Mouse (Mus musculus): ENCODE data around the gene Sars2.

Gene Sars2

DNA sequence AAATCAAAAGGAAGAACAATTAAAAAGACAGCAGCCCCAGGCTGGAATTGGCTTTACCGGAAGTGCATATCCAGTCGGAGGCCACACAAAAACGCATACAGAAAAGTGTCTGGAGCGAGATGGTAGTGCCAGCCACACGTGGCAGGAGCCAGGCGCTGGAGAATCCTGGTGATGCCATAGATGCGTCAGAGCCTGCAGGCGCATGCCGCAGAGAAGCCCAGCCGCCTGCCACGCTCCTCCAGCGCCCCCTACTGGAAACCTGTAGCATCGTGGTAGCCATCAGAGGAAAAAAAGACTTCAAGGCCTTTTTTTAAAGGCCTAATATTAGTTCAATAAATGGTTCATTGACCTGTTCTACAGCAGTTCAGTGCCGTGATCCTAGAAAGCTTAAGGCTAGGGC is 15.2 kb upstream of the Sars2 start:
- no peak for DNase-seq (ENCODE audit: extremely low read depth, low read depth, low spot score)

DNA sequence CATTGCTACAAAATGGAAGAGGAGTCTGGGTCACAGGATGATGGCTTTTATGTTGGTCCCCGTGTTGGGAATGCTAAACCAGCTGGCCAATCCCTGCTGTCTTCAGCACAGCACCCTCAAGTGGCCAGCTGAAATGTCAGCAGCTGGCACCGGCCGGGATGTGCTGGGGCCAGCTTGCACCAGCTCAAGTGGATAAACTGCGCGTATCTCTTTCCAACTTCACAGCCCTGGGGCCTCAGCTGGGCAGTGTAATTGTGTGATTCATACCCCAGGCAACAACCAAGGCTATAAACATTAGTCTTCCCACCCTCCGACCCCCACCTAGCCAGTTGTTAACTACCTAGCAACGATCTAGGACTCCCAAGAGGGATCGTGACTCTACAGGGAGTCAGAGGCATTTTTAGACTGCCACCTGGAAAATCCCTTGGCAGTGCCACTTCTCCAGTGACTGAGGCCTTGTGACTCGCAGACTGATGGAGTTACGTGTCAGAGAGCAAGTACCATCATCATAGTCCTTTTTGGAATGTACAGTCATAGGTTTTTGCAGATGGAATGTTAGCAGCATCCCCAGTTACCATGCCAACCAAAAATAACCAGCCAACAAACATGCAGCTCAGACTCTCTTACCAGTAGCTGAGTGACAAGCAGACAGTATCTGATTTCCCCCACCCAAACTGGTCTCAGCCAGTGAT is 14.0 kb upstream of the Sars2 start:
- DNase-seq (ENCODE audit: extremely low read depth, low read depth, low spot score) = no peak

DNA sequence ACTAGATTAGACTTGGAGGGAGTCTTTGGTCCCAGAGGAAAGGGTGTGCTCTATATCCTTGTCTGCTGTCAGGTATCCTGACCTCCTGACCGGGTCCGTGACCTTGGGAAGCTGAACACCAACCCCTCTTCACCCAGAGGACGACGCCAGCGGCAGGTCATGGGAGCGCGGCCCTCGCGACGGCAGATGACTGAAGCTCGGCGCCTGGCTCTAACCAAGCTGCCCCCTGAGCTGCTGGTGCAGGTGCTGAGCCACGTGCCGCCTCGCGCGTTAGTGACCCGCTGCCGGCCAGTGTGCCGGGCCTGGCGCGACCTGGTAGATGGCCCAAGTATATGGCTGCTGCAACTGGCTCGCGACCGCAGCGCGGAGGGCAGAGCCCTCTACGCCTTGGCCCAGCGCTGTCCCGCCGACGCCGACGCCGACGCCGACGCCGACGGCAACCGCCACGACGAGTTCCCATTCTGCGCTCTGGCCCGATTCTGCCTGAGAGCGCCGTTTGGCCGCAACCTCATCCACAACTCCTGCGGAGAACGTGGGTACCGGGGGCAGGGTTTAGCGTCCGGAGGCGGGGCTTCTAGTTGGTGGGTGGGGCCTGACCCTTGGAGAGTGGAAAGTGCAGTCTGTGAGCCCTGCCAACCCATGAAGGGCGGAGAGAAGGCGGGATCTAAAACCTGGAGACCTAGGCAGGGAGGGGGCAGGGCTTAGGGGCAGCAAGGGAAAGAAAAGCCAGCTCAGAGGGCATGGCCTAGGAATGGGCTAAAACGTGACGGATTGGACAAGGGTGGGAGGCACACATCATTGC is 9.2 kb upstream of the Sars2 start:
- DNase-seq (ENCODE audit: extremely low read depth, low read depth, low spot score) = no peak

DNA sequence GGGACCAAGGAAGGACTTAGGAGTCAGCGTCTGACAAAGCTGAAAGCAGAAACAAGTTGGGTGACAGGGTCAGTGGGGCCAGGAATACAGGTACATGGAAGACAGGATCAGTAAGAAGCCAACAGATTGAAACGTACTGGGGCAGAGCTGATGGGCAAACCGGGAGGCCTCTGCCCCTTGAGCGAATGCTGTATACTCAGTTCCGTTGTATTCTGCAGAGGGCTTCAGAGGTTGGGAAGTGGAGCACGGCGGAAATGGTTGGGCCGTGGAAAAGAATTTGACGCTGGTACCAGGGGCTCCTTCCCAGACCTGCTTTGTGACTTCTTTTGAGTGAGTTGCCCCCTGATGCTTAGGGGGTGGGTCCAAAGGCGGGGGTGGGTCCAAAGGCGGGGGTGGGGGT is 8.6 kb upstream of the Sars2 start:
- DNase-seq (ENCODE audit: extremely low read depth, low read depth, low spot score) = no peak

DNA sequence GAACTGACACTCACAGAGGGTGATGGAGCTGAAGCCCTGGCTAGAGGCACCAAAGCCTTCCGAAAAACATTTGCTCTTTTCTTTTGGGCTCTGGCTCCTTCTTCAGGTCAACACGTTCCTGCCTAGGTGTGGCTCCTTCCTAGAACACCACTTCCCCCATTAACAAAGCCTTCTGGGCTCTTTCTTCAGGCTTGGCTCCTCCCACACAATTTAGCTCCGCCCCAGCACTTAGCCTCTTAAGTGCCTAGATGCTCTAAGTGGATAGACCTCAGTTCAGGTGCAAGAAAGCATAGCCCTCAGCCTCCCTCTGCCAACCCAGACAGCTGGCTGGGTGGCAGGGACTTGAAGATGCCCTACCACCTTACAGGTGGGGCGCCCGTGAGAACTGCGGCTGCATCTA is 6.1 kb upstream of the Sars2 start:
- DNase-seq (ENCODE audit: extremely low read depth, low read depth, low spot score) = no peak

DNA sequence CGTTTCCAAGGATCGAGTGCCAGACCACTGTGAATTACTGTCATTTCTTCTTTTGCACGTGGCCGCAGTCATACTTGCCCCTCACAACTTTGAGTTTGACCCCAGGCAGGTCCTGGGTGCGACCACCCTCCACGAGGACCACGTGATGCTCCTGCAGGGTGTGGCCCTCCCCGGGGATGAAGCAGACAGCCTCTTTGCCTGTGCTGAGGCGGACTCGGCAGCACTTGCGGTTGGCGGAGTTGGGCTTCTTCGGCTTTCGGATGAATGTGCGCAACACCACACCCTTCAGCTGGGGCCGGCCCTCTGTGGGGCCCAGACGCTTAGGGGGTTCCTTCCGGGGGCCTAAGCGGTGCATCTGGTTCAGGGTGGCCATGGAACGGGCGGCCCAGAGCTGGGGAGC is 2.0 kb upstream of the Sars2 start:
- no peak for DNase-seq (ENCODE audit: extremely low read depth, low read depth, low spot score)

DNA sequence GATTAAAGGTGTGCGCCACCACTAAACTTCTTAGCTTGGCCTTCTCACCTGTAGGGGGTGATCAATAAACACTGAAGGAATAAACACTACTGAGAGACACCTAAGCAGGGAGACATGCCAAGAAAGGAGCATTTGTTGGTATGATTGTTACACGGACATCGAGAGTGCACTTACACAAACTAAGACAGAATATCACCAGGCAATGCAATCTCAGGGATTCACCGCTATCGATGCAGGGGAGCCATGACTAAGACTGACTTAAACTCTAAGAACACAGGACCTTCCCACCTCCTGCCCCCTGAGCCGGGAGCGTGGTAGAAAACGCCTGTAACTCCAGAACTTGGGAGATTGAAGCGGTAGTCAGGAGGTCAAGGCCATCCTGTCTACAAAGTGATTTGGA is 843 bp upstream of the Sars2 start:
- DNase-seq (ENCODE audit: extremely low read depth, low read depth, low spot score) = no peak

DNA sequence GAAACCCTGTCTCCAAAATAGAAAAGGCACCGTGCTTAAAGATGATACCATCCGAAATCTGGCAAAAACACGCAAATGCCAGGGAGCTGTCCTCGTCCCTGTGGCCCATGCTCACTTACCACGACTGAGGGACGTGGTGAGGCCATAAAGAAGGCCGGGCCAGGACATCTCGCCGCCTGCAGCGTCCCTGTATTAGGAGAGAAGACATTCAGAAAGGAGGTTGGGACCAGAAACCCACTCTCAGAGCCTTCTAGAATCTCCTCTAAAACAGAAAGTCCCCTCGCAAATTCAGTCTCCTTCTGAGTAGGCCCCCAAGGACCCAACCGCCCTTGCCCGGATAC is 454 bp upstream of the Sars2 start:
- DNase-seq (ENCODE audit: extremely low read depth, low read depth, low spot score) = no peak

DNA sequence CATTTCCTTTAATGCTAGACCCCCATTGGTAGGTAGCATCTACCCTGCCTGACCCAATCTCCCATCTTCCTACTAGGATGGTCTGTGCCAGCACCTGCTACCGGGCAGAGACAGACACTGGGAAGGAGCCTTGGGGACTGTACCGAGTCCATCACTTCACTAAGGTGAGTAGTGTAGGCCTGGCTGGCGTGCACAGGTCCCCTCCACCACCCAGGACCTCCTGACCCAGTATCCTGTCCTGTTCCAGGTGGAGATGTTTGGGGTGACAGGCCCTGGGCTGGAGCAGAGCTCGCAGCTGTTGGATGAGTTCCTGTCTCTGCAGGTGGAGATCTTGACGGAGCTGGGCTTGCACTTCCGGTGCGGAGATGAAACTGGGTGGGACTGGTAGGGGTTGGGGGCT is 8.1 kb downstream of the Sars2 start:
- no peak for DNase-seq (ENCODE audit: extremely low read depth, low read depth, low spot score)

DNA sequence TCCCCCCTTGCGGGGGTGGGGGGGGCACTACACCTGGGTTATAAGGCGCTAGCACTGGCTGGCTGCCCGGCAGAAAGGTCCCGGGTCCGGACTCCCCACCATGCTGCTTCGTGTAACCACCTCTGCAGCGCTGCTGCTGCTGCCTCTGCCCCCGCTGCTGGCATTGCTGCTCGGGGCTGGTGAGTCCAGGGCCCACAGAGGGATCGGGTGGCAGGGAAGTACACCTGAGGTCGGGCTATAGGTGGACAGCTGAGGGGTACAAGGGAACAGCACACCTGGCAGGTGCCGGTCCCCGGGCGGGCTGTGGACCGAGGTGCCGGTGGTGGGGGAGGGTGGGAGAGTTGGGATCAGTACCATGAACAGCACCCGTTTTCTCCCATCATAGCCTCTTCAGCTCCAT is 14.3 kb downstream of the Sars2 start, which contains the start of gene Ccer2:
Gene Ccer2, plus strand, starts transcription at position 96 of the 400 bp plus-strand sequence.
- no peak for DNase-seq (ENCODE audit: extremely low read depth, low read depth, low spot score)

DNA sequence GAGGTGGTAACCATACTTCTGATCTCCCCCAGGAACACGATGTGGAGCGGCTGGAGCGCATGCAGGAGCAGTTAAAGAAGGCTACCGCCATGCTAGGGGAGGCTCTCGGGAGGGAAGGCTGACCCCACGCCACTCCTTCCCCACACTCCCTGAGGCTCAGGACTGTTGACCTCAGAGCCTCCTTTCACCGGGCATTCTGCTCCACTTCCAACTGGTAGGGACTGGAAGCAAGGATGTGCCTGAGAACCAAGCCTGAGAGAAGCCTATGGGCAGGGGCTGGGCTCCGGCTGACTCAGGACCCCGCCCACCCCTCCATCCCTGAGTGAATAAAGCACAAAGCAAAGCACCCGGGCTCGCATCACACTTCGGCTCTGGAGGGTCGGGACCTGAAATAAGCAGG is 16.8 kb downstream of the Sars2 start:
- DNase-seq (ENCODE audit: extremely low read depth, low read depth, low spot score) = no peak

DNA sequence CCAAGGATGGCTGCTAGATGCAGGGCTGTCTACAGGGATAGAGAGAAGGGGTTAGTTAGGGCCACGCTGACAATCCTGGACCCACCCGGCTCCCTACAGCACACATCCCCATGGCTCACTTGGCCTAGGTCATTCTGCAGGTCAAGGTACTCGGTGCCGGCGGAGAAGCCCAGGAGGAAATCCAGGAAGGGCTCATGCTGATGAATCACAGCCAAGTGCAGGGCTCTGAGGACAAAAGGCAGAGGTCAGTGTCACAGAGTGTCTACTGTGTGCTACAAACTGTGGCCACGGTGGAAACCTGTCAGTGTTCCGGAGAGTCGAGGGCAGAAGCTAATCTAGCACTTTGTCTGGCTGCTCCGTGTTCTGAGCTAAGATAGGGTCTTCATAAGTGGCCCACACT is 20.1 kb downstream of the Sars2 start:
- DNase-seq (ENCODE audit: extremely low read depth, low read depth, low spot score) = no peak

DNA sequence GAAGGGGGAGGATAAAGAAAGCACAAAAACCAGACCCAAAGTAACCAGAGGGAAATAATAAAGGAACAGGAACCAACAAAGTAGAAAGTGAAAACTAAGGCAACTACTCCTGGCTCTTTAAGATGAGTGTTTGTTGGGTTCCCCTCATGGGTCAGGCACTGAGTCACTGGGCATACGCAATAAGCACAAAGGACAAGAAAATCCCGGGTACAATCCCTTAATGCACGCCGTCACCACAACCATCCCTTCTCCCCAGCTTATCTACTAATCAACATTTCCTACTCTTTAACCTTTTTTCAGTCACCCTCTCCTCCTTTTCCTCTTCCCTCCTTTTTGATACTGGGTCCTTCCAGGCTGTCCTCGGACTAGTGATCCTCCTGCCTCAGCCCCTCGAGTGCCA is 23.4 kb downstream of the Sars2 start:
- DNase-seq (ENCODE audit: extremely low read depth, low read depth, low spot score) = no peak

DNA sequence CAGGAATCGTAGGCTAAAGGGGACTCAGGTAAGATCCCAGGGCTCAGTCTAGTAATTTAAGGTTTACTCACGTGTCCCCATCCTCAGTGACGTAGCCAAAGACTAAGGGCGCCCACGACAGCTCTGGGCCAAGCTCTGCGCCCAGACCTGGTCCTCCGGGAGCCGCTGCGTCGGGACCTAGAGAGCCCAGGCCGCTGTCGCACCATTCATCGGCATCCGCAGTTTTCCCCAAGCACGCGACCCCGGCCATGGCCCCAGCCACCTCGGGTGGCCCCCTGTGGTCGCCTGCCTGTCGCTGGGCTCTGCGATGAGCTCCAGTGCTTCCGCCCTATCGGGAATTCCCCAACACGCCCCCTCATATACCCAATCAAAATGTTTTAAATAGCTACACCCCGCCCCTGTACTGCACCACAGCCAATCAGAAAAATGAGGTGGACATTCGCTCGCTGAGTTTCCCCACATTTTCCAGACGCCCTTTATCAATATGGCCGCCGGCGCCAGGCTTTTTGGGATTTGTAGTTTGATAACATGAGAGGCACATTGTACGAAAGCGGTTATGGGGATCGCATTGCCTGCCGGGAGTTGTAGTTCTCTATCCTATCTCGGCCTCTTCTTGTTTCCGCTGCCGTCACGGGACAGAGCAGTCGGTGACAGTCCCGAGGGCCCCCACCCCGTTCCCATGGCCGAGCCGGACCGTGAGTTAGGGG is 24.5 kb downstream of the Sars2 start, which contains the start of gene Sirt2:
Gene Sirt2, plus strand, starts transcription at position 563 of the 707 bp plus-strand sequence.
- peak; percentile 96 for DNase-seq (ENCODE audit: extremely low read depth, low read depth, low spot score)

DNA sequence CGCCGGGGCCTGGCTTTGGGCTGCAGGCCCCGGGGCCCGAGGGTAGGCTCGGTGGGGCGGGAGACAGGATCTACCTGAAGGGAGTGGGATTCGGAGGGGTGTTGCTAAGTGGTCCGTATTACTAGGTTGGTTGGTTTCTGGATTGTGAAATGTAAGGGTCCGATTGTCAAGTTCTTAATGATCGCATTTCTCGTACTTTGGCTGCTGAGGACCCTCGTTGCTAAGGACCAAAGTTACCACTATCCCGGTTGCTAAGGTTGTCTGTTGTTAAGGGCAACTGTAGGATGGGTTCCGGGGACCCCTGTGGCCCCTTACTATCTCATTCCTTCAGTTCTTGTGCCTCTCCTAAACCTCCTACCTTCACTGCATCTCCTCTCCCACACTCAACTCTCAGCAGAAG is 25.1 kb downstream of the Sars2 start:
- no peak for DNase-seq (ENCODE audit: extremely low read depth, low read depth, low spot score)

DNA sequence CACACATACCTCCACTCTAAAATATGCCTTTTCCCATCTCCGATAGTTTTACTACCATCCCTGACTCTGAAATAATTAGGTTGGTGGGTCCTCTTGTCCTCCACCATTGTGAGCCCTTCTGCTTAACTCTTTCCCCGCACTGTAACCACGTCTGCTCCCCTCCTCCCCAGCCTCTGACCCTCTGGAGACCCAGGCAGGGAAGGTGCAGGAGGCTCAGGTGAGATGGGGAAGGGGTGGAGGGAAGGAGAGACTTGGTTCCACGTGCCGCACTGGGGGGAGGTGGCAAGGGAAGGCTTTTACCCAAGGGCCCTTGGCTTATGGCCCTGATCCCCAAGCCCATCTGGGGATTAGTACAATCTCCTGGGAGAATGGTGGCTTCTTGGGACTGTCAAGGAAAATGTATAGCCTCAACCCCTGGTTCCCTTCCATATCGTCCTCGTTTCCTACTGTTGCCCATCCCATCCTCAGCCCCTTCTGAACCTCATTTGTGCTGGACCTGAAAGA is 25.7 kb downstream of the Sars2 start, which contains the start of gene Nfkbib:
Gene Nfkbib, minus strand, starts transcription at position 51 of the 504 bp plus-strand sequence.
- DNase-seq (ENCODE audit: extremely low read depth, low read depth, low spot score) = no peak

DNA sequence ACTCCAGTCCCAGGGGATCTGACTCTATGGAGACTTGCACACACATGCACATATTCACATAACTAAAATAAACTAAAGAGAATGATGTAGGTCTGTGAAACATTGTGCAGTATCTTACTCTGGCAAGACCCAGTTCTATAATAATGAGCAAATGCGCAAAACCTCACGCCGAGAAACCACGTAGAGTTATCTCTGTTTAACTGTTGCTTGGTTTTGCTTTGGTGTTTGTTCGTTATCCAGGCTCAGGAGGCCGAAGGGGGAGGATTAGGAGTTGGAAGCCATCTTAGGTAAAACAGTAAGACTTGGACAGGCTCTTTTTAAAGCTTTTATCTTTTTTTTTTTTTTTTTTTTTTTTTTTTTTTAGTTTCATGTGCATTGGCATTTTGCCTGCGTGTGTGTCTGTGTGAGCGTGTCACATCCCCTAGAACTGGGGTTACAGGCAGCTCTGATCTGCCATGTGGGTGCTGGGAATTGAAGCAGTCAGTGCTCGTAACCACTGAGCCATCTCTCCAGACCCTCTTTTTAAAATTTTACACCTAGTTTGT is 27.7 kb downstream of the Sars2 start:
- no peak for DNase-seq (ENCODE audit: extremely low read depth, low read depth, low spot score)

DNA sequence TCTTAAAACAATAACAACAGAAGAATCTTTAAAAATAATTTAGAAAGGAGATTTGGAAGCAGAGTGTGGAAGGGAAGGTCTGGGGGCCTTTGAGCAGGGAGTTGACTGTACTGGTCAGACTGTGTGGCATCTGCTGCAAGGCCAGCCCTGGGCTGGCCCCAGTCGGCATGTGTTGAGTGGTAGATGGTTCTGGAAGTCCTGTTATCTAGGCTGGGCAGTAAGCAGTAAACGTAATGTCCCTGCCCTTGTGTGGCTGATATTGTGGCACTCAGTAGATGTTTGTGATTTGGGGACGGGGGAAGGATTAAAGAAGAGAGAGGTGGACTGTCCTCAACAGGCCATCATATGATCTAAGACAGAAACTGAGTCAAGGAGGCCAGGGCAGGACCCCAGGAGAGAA is 28.5 kb downstream of the Sars2 start:
- DNase-seq (ENCODE audit: extremely low read depth, low read depth, low spot score) = no peak

DNA sequence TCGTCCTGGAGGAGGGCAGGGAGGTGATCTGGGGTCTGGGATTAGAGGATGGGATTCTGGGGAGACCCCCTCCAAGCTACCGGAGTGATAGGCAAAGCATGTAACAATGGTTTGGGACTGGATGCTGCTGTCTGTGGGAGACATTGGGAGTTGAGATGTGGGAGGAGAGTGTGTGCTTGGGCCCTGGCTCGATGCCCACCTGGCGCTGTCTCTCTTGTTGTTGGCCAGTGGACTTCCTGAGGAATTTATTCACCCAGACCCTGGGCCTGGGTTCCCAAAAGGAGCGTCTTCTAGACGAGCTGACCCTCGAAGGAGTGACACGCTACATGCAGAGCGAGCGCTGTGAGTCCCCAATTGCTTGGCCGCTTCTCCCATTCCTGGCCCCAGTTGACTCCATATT is 30.1 kb downstream of the Sars2 start:
- DNase-seq (ENCODE audit: extremely low read depth, low read depth, low spot score) = no peak

DNA sequence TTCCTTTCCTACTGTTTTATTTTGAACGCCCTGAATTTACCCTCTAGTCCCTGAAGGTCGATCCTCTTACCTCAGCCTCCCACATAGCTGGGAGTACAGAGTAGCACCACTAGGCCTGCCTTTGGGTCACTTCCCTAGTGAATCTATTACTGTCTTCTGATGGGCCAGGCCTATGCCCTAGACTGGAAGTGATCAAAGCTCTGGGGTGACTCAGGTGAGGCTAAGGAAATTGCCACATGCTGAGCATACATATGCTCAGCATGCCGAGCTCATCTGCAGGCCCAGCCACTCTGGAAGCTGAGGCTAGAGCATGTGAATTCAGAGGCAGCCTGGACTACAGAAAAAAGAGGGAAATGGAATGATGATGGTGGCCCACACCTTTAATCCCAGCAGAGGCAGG is 31.4 kb downstream of the Sars2 start:
- DNase-seq (ENCODE audit: extremely low read depth, low read depth, low spot score) = no peak

DNA sequence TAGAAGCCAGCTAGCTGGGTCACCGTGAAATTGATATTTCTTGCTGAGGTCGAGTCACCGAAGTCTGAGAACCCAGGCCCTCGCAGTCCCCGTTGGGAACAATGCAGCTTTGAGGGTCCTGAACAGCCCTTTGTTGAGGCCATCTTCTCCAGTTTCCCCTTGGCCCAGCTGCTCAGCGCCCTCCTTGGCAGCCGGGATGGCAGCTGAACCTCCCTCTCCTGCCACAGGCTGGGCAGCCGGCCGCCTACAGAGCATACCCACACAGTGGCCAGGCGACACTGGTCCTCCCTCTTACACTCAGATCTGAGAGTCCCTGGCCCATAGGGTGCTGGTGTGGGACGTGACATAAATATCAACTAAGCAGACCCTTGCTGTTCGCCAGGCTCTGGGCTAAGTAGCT is 32.4 kb downstream of the Sars2 start:
- DNase-seq (ENCODE audit: extremely low read depth, low read depth, low spot score) = no peak
